Mouse (Mus musculus): ENCODE results near the gene Mcl1. TPM values are rescaled to one million over a fixed set of nuclear protein-coding genes. Genes with fewer than 3 reads are reported as not detected.
A peak's percentile ranks its signal among the peaks of the same experiment; 100 is the strongest.

Gene Mcl1
- polyA plus RNA-seq, 1 experiment from 2014 or later, result 52.2 TPM

DNA sequence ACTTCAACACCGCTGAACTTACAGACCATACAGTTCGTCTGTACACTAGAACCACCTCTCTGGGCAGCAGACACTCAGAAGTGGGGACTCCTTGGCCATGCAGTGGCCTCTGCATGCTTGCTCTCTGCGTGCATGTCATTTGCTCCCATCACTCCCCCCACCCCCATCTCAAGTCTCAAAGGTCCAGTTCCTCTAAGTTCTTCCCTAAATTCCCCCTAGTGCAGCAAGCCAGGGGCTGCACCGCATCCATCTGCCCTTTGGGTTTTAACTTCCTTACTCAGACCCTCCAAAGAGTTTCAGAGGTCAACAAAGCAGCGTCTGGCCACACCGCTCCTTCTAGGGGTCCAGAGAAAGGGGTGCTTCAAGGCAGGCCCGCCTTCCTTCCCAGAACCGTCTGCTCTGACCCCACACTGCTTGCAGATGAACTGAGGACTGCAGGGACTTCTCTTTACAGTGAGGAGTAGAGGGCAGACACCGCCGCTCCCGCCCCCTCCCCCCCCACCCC lies 15.2 kb downstream of the Mcl1 start:
- 7% methylated on average over 11 of the region's 11 CpGs for WGBS
- Histone ChIP-seq H3K9ac (ENCODE audit: low read depth, low read length) (peak overlapping the region; percentile 66), H3K36me3 (ENCODE audit: control insufficient read depth, insufficient read depth, low read length) (peaks cover 4% of the 10 kb centered on the region; the same call in 1 of the 2 replicates), H3K4me3 (ENCODE audit: low read depth, low read length) (peak overlapping the region; percentile 31), H3K4me1 (replicated peaks; ENCODE audit: control insufficient read depth, insufficient read depth, low read length) (peaks cover 55% of the 10 kb centered on the region), H3K27ac (ENCODE audit: low read depth, low read length) (peak overlapping the region; percentile 87), H3K4me2 (peak overlapping the region; percentile 71), H3K27me3 (replicated peaks; ENCODE audit: control insufficient read depth, insufficient read depth, low read length) (no peaks in the 10 kb centered on the region), H3K9me3 (ENCODE audit: control insufficient read depth, low read length) (no peaks in the 10 kb centered on the region)
- peak; percentile 37; the same call in 1 of the 2 replicates for ATAC-seq (replicated peaks; ENCODE audit: low FRiP score)
- DNase-seq (ENCODE audit: low spot score), result no peak

- WGBS, result 4% methylated on average over 2 of the region's 2 CpGs
- H3K9ac ChIP-seq (ENCODE audit: low read depth, low read length), result peak overlapping the region; percentile 66
- H3K36me3 ChIP-seq (ENCODE audit: control insufficient read depth, insufficient read depth, low read length), result peaks cover 3% of the 10 kb centered on the region; the same call in 1 of the 2 replicates
- H3K27ac ChIP-seq (ENCODE audit: low read depth, low read length), result peak overlapping the region; percentile 87
- peak; percentile 90 for ATAC-seq (replicated peaks; ENCODE audit: low FRiP score)
- no peaks in the 10 kb centered on the region for H3K9me3 ChIP-seq (ENCODE audit: control insufficient read depth, low read length)
- peaks cover 55% of the 10 kb centered on the region for H3K4me1 ChIP-seq (replicated peaks; ENCODE audit: control insufficient read depth, insufficient read depth, low read length)
- DNase-seq (ENCODE audit: low spot score), result peak; percentile 78
- peak overlapping the region; percentile 31 for H3K4me3 ChIP-seq (ENCODE audit: low read depth, low read length)
- no peaks in the 10 kb centered on the region for H3K27me3 ChIP-seq (replicated peaks; ENCODE audit: control insufficient read depth, insufficient read depth, low read length)
- H3K4me2 ChIP-seq, result peak overlapping the region; percentile 71
These were observed 15.6 kb downstream of the Mcl1 start for GRCm38 (mm10) chr3:95674236-95674635.

GRCm38 (mm10) chr3:95674812-95675211 lies 16.2 kb downstream of the Mcl1 start:
- no peaks in the 10 kb centered on the region for H3K27me3 ChIP-seq (replicated peaks; ENCODE audit: control insufficient read depth, insufficient read depth, low read length)
- WGBS, result 7% methylated on average over 6 of the region's 6 CpGs
- no peaks in the 10 kb centered on the region for H3K9me3 ChIP-seq (ENCODE audit: control insufficient read depth, low read length)
- ATAC-seq (replicated peaks; ENCODE audit: low FRiP score), result peak; percentile 47
- H3K9ac ChIP-seq (ENCODE audit: low read depth, low read length), result peak overlapping the region; percentile 66
- no peak for DNase-seq (ENCODE audit: low spot score)
- peaks cover 55% of the 10 kb centered on the region for H3K4me1 ChIP-seq (replicated peaks; ENCODE audit: control insufficient read depth, insufficient read depth, low read length)
- H3K27ac ChIP-seq (ENCODE audit: low read depth, low read length), result peak overlapping the region; percentile 87
- H3K4me3 ChIP-seq (ENCODE audit: low read depth, low read length), result peak overlapping the region; percentile 31; the same call in 1 of the 2 replicates
- H3K4me2 ChIP-seq, result peak overlapping the region; percentile 71
- no peaks in the 10 kb centered on the region; the same call in 1 of the 2 replicates for H3K36me3 ChIP-seq (ENCODE audit: control insufficient read depth, insufficient read depth, low read length)

DNA sequence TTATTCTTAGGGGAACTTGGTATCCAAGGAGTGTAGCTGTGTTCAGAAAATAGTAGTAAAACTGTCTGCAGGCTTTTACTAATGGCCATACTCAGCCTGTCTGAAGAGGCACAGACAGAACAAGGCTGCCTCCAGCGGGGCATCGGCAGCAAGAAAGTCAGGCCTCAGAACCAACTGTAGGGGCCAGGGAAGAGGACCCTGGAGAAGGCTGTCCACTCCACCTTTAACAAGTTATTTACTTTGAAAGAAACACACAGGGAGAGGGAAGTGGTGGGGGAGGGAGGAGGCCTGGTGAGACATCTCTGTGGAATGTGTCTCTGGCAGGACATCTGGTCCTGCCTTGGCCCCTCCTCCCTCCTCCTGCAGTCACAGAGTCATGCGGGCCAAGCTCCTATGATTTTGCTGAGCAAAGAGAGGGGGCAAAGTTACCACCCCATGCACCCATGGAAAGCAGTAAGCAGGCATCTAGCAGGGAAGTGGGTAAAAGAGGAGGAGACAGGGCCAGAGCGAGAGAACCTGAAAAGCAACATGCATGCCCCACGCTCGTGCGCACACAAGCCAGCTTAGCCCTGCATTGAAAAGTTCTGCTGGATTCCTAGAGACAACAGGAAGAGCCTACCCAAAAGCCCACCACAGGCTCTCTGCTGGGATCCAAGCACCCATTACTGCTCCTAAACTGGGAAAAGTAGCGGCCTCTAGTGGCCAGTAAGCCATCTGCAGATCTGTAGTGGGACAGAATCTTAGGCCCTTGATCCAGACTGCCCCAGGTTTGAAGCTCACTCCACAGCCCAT lies 16.9 kb downstream of the Mcl1 start:
- Histone ChIP-seq H3K9ac (ENCODE audit: low read depth, low read length) (peak overlapping the region; percentile 66), H3K4me3 (ENCODE audit: low read depth, low read length) (peak overlapping the region; percentile 31; the same call in 1 of the 2 replicates), H3K27ac (ENCODE audit: low read depth, low read length) (peak overlapping the region; percentile 87), H3K4me2 (peak overlapping the region; percentile 71), H3K36me3 (ENCODE audit: control insufficient read depth, insufficient read depth, low read length) (no peaks in the 10 kb centered on the region; the same call in 1 of the 2 replicates), H3K4me1 (replicated peaks; ENCODE audit: control insufficient read depth, insufficient read depth, low read length) (peaks cover 58% of the 10 kb centered on the region), H3K9me3 (ENCODE audit: control insufficient read depth, low read length) (no peaks in the 10 kb centered on the region), H3K27me3 (replicated peaks; ENCODE audit: control insufficient read depth, insufficient read depth, low read length) (no peaks in the 10 kb centered on the region)
- ATAC-seq (replicated peaks; ENCODE audit: low FRiP score) (peak; percentile 49), DNase-seq (ENCODE audit: low spot score) (peak; percentile 68)
- 16% methylated on average over 8 of the region's 8 CpGs for WGBS

DNA sequence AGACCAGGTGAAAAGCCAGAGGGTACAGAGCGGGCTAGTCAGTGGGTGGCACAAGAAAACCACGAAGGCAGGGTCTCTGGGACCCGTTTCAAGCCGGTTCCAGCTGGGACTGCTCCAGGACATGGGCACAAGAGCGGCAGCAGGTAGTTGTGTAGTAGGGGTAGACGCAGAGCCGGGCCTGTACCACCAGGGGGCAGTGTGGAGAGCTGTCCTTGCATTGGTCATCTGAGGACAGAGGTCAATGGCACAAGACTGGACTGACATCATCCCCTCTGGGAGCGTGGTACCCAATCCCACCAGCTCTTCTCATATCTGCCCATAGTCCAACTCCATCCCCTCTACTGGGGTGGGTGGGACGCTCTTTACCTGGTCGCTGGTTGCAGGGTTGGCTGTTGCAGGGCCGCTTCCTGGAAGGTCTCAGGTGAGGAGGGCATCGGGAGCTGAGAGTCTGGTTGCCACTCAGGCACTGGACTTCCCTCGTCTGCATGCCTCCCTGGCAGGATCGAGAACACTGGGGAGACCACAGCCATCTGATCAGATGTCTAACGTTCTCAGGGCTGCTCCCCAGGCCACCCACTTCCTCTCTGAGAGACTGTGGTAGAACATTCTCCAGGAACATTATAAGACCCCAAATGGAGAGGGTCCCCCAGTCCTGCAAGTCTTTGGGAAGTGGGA lies 18.3 kb downstream of the Mcl1 start:
- peak; percentile 69 for DNase-seq (ENCODE audit: low spot score)

DNA sequence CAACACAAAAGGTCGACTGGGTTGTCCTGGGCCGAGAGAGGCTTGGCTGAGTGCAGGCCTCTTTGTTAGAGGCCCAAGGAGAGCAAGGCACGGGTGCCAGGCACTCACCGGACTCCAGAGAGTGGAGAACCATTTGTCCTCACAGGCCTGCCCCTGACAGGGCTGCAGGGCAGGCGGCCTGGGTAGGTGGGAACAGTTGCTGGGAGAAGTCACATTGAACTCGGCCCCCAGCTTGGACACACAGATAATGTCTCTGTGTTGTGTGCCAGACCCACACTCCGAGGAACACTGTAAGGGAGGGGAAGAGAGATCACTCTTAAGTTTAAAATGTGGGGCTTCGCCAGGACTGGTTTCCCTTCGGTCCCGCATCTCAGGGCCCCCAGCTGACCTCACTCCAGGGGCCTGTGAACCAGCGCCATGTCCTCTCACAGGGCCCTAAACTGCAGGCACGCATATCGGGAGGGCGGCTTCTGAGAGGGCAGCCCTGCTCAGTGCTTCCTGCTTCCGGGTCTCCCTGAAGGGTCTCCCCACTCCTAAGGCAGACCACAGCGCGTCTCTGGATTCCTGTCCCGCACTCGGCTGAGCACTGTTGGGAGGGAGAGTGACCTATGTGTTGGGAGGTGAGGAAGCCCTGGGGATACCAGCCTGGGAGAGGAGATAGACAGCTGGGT lies 19.0 kb downstream of the Mcl1 start:
- Histone ChIP-seq H3K27ac (ENCODE audit: low read depth, low read length) (no peak overlapping the region), H3K4me3 (ENCODE audit: low read depth, low read length) (no peak overlapping the region), H3K9me3 (ENCODE audit: control insufficient read depth, low read length) (no peaks in the 10 kb centered on the region), H3K4me1 (replicated peaks; ENCODE audit: control insufficient read depth, insufficient read depth, low read length) (peaks cover 62% of the 10 kb centered on the region), H3K9ac (ENCODE audit: low read depth, low read length) (no peak overlapping the region), H3K36me3 (ENCODE audit: control insufficient read depth, insufficient read depth, low read length) (no peaks in the 10 kb centered on the region), H3K27me3 (replicated peaks; ENCODE audit: control insufficient read depth, insufficient read depth, low read length) (no peaks in the 10 kb centered on the region), H3K4me2 (no peak overlapping the region)
- no peak for DNase-seq (ENCODE audit: low spot score)
- 73% methylated on average over 19 of the region's 19 CpGs for WGBS
- ATAC-seq (replicated peaks; ENCODE audit: low FRiP score), result no peak

More for the DNA sequence above, 18.3 kb downstream of the Mcl1 start:
- no peak overlapping the region for H3K9ac ChIP-seq (ENCODE audit: low read depth, low read length)
- no peaks in the 10 kb centered on the region for H3K9me3 ChIP-seq (ENCODE audit: control insufficient read depth, low read length)
- no peak overlapping the region for H3K4me2 ChIP-seq
- ATAC-seq (replicated peaks; ENCODE audit: low FRiP score), result no peak
- no peaks in the 10 kb centered on the region for H3K36me3 ChIP-seq (ENCODE audit: control insufficient read depth, insufficient read depth, low read length)
- no peak overlapping the region for H3K4me3 ChIP-seq (ENCODE audit: low read depth, low read length)
- H3K27me3 ChIP-seq (replicated peaks; ENCODE audit: control insufficient read depth, insufficient read depth, low read length), result no peaks in the 10 kb centered on the region
- H3K4me1 ChIP-seq (replicated peaks; ENCODE audit: control insufficient read depth, insufficient read depth, low read length), result peaks cover 65% of the 10 kb centered on the region
- H3K27ac ChIP-seq (ENCODE audit: low read depth, low read length), result no peak overlapping the region
- WGBS, result 46% methylated on average over 15 of the region's 15 CpGs

GRCm38 (mm10) chr3:95679551-95679950 lies 21.0 kb downstream of the Mcl1 start:
- Histone ChIP-seq H3K27ac (ENCODE audit: low read depth, low read length) (no peak overlapping the region), H3K9me3 (ENCODE audit: control insufficient read depth, low read length) (no peaks in the 10 kb centered on the region), H3K4me1 (replicated peaks; ENCODE audit: control insufficient read depth, insufficient read depth, low read length) (peaks cover 42% of the 10 kb centered on the region), H3K4me2 (no peak overlapping the region), H3K9ac (ENCODE audit: low read depth, low read length) (no peak overlapping the region), H3K36me3 (ENCODE audit: control insufficient read depth, insufficient read depth, low read length) (no peaks in the 10 kb centered on the region), H3K4me3 (ENCODE audit: low read depth, low read length) (no peak overlapping the region), H3K27me3 (replicated peaks; ENCODE audit: control insufficient read depth, insufficient read depth, low read length) (no peaks in the 10 kb centered on the region)
- WGBS, result 86% methylated on average over 8 of the region's 8 CpGs
- ATAC-seq (replicated peaks; ENCODE audit: low FRiP score) (no peak), DNase-seq (ENCODE audit: low spot score) (no peak)

GRCm38 (mm10) chr3:95680673-95681072 lies 22.1 kb downstream of the Mcl1 start:
- Histone ChIP-seq H3K9ac (ENCODE audit: low read depth, low read length) (no peak overlapping the region), H3K27ac (ENCODE audit: low read depth, low read length) (no peak overlapping the region), H3K4me3 (ENCODE audit: low read depth, low read length) (no peak overlapping the region), H3K4me2 (no peak overlapping the region), H3K36me3 (ENCODE audit: control insufficient read depth, insufficient read depth, low read length) (no peaks in the 10 kb centered on the region), H3K27me3 (replicated peaks; ENCODE audit: control insufficient read depth, insufficient read depth, low read length) (no peaks in the 10 kb centered on the region; the same call in 1 of the 2 replicates), H3K9me3 (ENCODE audit: control insufficient read depth, low read length) (no peaks in the 10 kb centered on the region), H3K4me1 (replicated peaks; ENCODE audit: control insufficient read depth, insufficient read depth, low read length) (peaks cover 30% of the 10 kb centered on the region)
- ATAC-seq (replicated peaks; ENCODE audit: low FRiP score) (no peak), DNase-seq (ENCODE audit: low spot score) (no peak)
- 90% methylated on average over 6 of the region's 6 CpGs for WGBS

Data from liver, embryonic 11.5 days (tissue).